Mouse (Mus musculus) hindbrain, embryonic 16.5 days (tissue): Measurements from ENCODE around the gene Pdp2. TPM values are rescaled to one million over a fixed set of nuclear protein-coding genes. Genes with fewer than 3 reads are reported as not detected.

Experiments
- polyA plus RNA-seq: library from polyadenylated mRNA; unstranded; fragments of >200 nt; fragmentation: Nextera tagmentation; extraction: Ambion mirVana; gene quantifications from 2 replicates; pipeline ENCODE4 v1.2.1, GENCODE M21; 2015

Gene Pdp2
- polyA plus RNA-seq, 1 experiment from 2014 or later = 20.5 TPM

Other genes with a start within 250 kb of the Pdp2 start
- gene Cmtm4, start 195.6 kb upstream of the Pdp2 start, polyA plus RNA-seq = 3.0 TPM in 2 replicates
- 97.9 and 112 TPM in 2 replicates for gene Dync1li2, start 148.4 kb upstream of the Pdp2 start, polyA plus RNA-seq
- gene Terb1, start 81.5 kb upstream of the Pdp2 start, polyA plus RNA-seq = 0.70 and 0.90 TPM in 2 replicates
- gene Nae1, start 56.8 kb upstream of the Pdp2 start, polyA plus RNA-seq = 104 and 108 TPM in 2 replicates
- gene Car7, start 56.8 kb upstream of the Pdp2 start, polyA plus RNA-seq = 3.5 and 4.9 TPM in 2 replicates
- gene Cdh16, start 32.9 kb downstream of the Pdp2 start, polyA plus RNA-seq = 0.21 TPM in 1 of 2 replicates, not detected in the other
- 3.0 and 4.8 TPM in 2 replicates for gene Rrad, start 39.9 kb downstream of the Pdp2 start, polyA plus RNA-seq
- 124 and 136 TPM in 2 replicates for gene Ciao2b, start 50.5 kb downstream of the Pdp2 start, polyA plus RNA-seq
- not detected in 2 replicates for gene Ces2a, start 142.6 kb downstream of the Pdp2 start, polyA plus RNA-seq
- 0.24 and 0.67 TPM in 2 replicates for gene Ces2b, start 240.1 kb downstream of the Pdp2 start, polyA plus RNA-seq